Mouse (Mus musculus) stomach, postnatal 0 days (tissue): ENCODE results near the gene Stx1a.

Experiments
- CTCF ChIP-seq: IDR thresholded peaks from 2 replicates; pipeline ENCODE4 v1.5.1; 2016; ENCODE audit warnings: antibody characterized with exemption, low read depth, mild to moderate bottlenecking, moderate library complexity
- EP300 ChIP-seq: optimal IDR thresholded peaks from 2 replicates; pipeline ENCODE3; 2016; ENCODE audit warnings: antibody characterized with exemption

DNA sequence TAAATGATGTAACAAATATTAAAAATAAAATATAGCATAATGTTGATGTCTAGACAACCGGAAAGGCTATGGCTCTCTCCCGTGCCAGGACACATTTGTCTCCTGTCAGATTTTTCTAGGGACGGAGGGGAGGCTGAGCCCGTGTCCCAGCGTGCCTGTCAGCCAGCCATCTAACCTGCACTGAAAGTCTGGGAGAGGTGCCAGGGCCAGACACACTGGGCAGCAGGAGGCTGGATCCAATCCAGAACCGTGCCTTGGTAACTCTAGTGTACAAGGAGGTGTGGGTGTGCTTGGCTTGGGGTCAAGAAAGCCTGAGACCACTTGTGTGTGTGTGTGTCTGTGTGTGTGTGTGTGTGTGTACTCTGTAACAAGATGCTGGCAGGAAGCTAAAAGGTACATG, 1.5 kb upstream of the Stx1a start:
- TF ChIP-seq CTCF (no peak), EP300 (no peak)
